Mouse (Mus musculus) heart, adult 8-10 months (tissue): ENCODE data around the gene Mpz. TPM values are rescaled to one million over a fixed set of nuclear protein-coding genes. Genes with fewer than 3 reads are reported as not detected.

Experiments
- DNase-seq: peaks from one replicate; pipeline ENCODE4 v3.0.0; 2022; ENCODE audit warnings: low spot score
- total RNA-seq, 4 experiments: library from RNA; stranded (reverse); gene quantifications; 2 replicates each; pipeline ENCODE4 v1.2.4; 2022

Mpz gene
- total RNA-seq, 4 experiments from 2014 or later = 0.31 to 0.41 TPM; not detected in 2

- DNase-seq = no peak
Measured at GRCm38 (mm10) chr1:171187851-171188700, 37.6 kb downstream of the Mpz start.

- no peak for DNase-seq
Measured at GRCm38 (mm10) chr1:171189046-171189445, 38.5 kb downstream of the Mpz start.

GRCm38 (mm10) chr1:171189476-171190114 lies 39.1 kb downstream of the Mpz start:
- DNase-seq = no peak

- no peak for DNase-seq
Measured at GRCm38 (mm10) chr1:171190832-171191231, 40.3 kb downstream of the Mpz start.

- DNase-seq = no peak
Measured at GRCm38 (mm10) chr1:171192283-171192682, 41.8 kb downstream of the Mpz start.

- DNase-seq = no peak
Measured at GRCm38 (mm10) chr1:171193093-171193840, 42.8 kb downstream of the Mpz start.

- no peak for DNase-seq
Measured at GRCm38 (mm10) chr1:171193911-171194830, 43.7 kb downstream of the Mpz start.

- no peak for DNase-seq
Measured at GRCm38 (mm10) chr1:171195046-171195822, 44.7 kb downstream of the Mpz start.

GRCm38 (mm10) chr1:171195887-171196397 lies 45.4 kb downstream of the Mpz start, which contains the start of gene Pcp4l1:
Gene Pcp4l1 (minus strand): TSS chr1:171196268.
- DNase-seq = peak; percentile 71

- DNase-seq = no peak
Measured at GRCm38 (mm10) chr1:171199532-171199931, 49.0 kb downstream of the Mpz start.

- DNase-seq = no peak
Measured at GRCm38 (mm10) chr1:171200769-171201168, 50.3 kb downstream of the Mpz start.

GRCm38 (mm10) chr1:171203471-171204248 lies 53.1 kb downstream of the Mpz start:
- DNase-seq = no peak

GRCm38 (mm10) chr1:171204249-171204644 lies 53.7 kb downstream of the Mpz start:
- no peak for DNase-seq

GRCm38 (mm10) chr1:171205704-171206493 lies 55.4 kb downstream of the Mpz start:
- DNase-seq = no peak

- no peak for DNase-seq
Measured at GRCm38 (mm10) chr1:171209409-171209808, 58.9 kb downstream of the Mpz start.
